Mouse (Mus musculus): Measurements from ENCODE around the gene BC034090. TPM values are rescaled to one million over a fixed set of nuclear protein-coding genes. Genes with fewer than 3 reads are reported as not detected.
"Not testable (repeated sequence)": the region's sequence is repeated elsewhere in the genome, so short reads cannot be mapped to it uniquely, and the experiment has no call there.

BC034090 gene
- polyA plus RNA-seq, 1 experiment: 15.5 TPM

DNA sequence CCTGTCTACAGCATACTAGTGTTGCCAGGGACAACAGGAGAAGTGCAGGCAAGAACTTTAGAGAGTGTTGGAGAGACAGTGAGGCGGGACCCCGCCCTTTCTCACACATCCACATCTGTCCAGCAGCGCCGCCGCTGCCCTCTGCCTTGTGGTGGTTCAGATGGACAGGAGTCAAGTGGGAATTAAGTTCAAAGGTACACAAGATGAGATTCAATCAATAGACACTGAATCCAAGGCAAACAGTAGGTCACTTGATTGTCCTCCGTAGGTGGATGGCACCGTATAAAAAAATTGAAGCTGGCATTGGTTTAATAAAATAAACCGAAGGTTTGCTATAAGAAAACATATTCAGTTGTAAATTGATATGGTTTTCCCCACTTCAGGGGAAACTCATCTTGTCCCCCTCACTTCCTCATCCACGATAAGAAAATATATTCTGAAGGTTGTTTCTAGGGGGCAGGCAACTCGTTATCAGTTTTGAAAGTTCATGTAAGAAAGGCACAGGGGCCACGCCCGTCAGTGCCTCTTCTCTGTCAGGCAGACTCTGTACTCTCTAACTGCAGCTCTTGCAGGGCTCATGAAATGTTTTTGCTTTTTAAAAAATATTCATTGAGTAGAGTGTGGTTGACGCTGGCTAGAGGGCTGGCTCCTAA, 32.3 kb upstream of the BC034090 start:
- 87% methylated on average over 13 of the region's 13 CpGs for whole genome bisulfite sequencing
- Histone ChIP-seq H3K4me3 (replicated peaks; ENCODE audit: insufficient read depth, low read depth, low read length) (no peak overlapping the region), H3K27me3 (ENCODE audit: control insufficient read depth, insufficient read depth, low read length) (no peaks in the 10 kb centered on the region), H3K27ac (ENCODE audit: insufficient read depth, low read length) (no peak overlapping the region), H3K4me1 (ENCODE audit: control insufficient read depth, insufficient read depth, low read length) (no peaks in the 10 kb centered on the region)
- no peak for TF ChIP-seq CTCF (IDR thresholded peaks at IDR 0.05; ENCODE audit: borderline replicate concordance, insufficient read depth, low read depth, low read length)
- no peak for TF ChIP-seq POLR2A (IDR thresholded peaks at IDR 0.05; ENCODE audit: borderline replicate concordance, insufficient read depth, low read length)
- DNase-seq: no peak

DNA sequence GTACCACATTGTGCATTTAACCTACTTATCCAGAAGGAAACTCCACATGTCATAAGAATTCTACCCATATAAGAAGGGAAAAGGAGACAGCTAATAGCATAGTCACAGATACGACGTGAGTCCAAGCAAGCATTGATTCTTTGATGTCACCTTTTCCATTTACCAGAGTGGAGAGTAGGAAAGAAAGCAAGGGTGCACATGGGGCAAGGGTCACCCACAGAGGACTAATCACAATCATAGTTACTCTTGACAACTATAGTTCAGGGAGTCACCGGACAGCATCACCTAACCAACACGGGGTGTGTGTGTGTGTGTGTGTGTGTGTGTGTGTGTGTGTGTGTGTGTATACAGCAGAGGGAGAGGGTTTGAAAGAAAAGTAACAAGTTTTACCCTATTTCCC, 31.5 kb upstream of the BC034090 start:
- WGBS: 89% methylated on average over 4 of the region's 4 CpGs
- H3K27ac ChIP-seq (ENCODE audit: insufficient read depth, low read length): no peak overlapping the region

DNA sequence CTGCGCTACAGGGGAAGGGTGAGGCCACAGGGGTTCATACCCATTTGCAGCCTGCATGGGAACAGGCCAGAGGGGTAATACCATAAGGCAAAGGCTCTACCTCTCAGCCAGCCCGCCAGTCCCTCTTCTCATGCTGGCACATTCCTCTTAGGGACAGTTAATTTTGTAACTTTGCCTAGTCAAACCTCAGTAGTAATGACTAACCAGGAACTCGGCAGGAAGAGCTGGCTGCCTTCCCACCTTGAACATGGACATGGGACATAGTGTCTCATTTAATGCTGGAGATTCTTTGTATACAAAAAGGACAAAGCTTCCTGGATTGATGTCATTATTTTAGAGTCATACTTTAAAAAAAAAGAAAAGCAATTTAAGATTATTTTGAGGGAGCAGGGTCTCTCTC, 30.7 kb upstream of the BC034090 start:
- TF ChIP-seq POLR2A (IDR thresholded peaks at IDR 0.05; ENCODE audit: borderline replicate concordance, insufficient read depth, low read length) (no peak), CTCF (IDR thresholded peaks at IDR 0.05; ENCODE audit: borderline replicate concordance, insufficient read depth, low read depth, low read length) (no peak)
- DNase-seq: peak; percentile 28 to 60
- H3K4me3 ChIP-seq (replicated peaks; ENCODE audit: insufficient read depth, low read depth, low read length): no peak overlapping the region
- no peaks in the 10 kb centered on the region for H3K27me3 ChIP-seq (ENCODE audit: control insufficient read depth, insufficient read depth, low read length)
- H3K4me1 ChIP-seq (ENCODE audit: control insufficient read depth, insufficient read depth, low read length): no peaks in the 10 kb centered on the region; the same call in 1 of the 2 replicates
- H3K27ac ChIP-seq (ENCODE audit: insufficient read depth, low read length): no peak overlapping the region
- 48% methylated on average over 3 of the region's 3 CpGs for WGBS

More for the DNA sequence above, 31.5 kb upstream of the BC034090 start:
- no peak for DNase-seq
- no peaks in the 10 kb centered on the region for H3K27me3 ChIP-seq (ENCODE audit: control insufficient read depth, insufficient read depth, low read length)
- TF ChIP-seq POLR2A (IDR thresholded peaks at IDR 0.05; ENCODE audit: borderline replicate concordance, insufficient read depth, low read length): no peak
- no peak for TF ChIP-seq CTCF (IDR thresholded peaks at IDR 0.05; ENCODE audit: borderline replicate concordance, insufficient read depth, low read depth, low read length)
- H3K4me3 ChIP-seq (replicated peaks; ENCODE audit: insufficient read depth, low read depth, low read length): no peak overlapping the region
- no peaks in the 10 kb centered on the region for H3K4me1 ChIP-seq (ENCODE audit: control insufficient read depth, insufficient read depth, low read length)

DNA sequence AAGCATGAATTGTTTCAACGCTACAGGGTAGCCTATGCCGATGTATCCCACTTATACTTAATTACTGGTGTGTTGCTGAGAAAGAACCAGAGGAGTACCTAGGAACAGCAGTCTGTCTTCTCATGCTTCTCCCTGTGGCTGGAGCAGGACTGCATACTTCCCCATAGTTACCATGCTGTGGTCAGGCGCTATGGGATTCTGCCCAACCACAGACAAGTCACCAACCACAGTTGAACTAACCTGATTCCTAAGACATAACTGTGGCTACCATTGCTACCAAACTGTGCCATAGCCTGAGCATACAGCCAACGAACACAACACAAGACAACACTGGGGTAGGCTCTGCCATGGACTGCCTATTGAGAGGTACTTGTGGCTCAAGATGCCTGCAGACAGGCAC, 28.7 kb upstream of the BC034090 start:
- no peak overlapping the region for H3K4me3 ChIP-seq (replicated peaks; ENCODE audit: insufficient read depth, low read depth, low read length)
- no peak for DNase-seq
- H3K27ac ChIP-seq (ENCODE audit: insufficient read depth, low read length): no peak overlapping the region
- no peaks in the 10 kb centered on the region for H3K27me3 ChIP-seq (ENCODE audit: control insufficient read depth, insufficient read depth, low read length)
- H3K4me1 ChIP-seq (ENCODE audit: control insufficient read depth, insufficient read depth, low read length): no peaks in the 10 kb centered on the region; the same call in 1 of the 2 replicates
- no peak for TF ChIP-seq POLR2A (IDR thresholded peaks at IDR 0.05; ENCODE audit: borderline replicate concordance, insufficient read depth, low read length)
- TF ChIP-seq CTCF (IDR thresholded peaks at IDR 0.05; ENCODE audit: borderline replicate concordance, insufficient read depth, low read depth, low read length): no peak
- WGBS: 88% methylated on average over 4 of the region's 4 CpGs

DNA sequence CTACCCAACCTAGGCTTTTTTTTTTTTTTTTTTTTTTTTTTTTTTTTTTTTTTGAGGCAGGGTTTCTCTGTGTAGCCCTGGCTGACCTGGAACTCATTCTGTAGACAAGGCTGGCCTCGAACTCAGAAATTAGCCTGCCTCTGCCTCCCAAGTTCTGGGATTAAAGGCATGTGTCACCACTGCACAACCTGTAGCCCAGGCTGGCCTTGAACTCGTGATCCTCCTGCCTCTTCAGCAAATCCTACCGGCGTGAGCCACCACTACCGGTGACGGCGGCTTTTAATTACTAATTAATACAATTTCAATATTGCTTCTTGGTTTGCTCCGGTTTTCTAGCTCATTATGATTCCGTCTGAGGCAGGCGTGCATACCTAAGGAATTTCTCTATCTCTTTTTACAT, 18.3 kb upstream of the BC034090 start:
- 94% methylated on average over 10 of the region's 10 CpGs for WGBS
- not testable (repeated sequence) for H3K27me3 ChIP-seq (ENCODE audit: control insufficient read depth, insufficient read depth, low read length); H3K4me3 ChIP-seq (replicated peaks; ENCODE audit: insufficient read depth, low read depth, low read length); DNase-seq; H3K4me1 ChIP-seq (ENCODE audit: control insufficient read depth, insufficient read depth, low read length); H3K27ac ChIP-seq (ENCODE audit: insufficient read depth, low read length)

DNA sequence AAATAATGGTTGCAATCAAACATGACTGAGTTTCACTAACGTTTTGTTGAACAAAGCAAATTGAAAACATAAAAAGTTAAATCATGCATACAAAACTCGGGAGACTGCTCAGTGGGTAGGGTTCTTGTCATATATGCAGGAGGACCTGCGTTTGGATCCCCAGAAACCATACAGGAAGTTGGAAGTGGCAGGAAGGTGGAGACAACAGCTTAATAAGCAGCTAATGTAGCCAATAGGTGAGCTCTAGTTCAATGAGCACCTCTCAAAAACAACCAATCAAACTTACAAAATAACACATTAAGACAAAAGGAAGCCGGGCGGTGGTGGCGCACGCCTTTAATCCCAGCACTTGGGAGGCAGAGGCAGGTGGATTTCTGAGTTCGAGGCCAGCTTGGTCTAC, 10.1 kb upstream of the BC034090 start:
- H3K4me1 ChIP-seq (ENCODE audit: control insufficient read depth, insufficient read depth, low read length): no peaks in the 10 kb centered on the region; the same call in 1 of the 2 replicates
- no peak overlapping the region for H3K27ac ChIP-seq (ENCODE audit: insufficient read depth, low read length)
- TF ChIP-seq POLR2A (IDR thresholded peaks at IDR 0.05; ENCODE audit: borderline replicate concordance, insufficient read depth, low read length) (no peak), CTCF (IDR thresholded peaks at IDR 0.05; ENCODE audit: borderline replicate concordance, insufficient read depth, low read depth, low read length) (no peak)
- DNase-seq: no peak
- 85% methylated on average over 8 of the region's 8 CpGs for WGBS
- no peaks in the 10 kb centered on the region for H3K27me3 ChIP-seq (ENCODE audit: control insufficient read depth, insufficient read depth, low read length)
- H3K4me3 ChIP-seq (replicated peaks; ENCODE audit: insufficient read depth, low read depth, low read length): no peak overlapping the region

DNA sequence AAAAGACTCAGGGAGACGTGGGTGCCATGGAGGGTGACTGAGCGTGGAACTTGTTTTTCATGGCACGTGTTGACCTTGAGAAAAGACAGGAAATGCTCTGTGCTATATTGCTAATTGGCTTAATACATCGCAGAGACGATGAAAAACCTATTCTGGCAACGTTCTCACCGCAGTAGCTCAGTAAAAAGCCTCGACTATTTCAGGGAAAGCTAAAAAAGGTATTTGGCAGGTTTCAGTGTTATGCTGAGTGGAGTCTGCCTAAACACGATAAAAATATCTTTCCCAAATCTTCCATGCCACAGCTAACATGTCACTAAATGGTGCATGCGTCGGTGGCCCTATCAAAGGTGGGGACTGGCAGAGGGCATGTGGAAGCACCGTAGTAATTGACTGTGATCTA, 8.9 kb upstream of the BC034090 start:
- Histone ChIP-seq H3K4me3 (replicated peaks; ENCODE audit: insufficient read depth, low read depth, low read length) (no peak overlapping the region), H3K27ac (ENCODE audit: insufficient read depth, low read length) (no peak overlapping the region), H3K27me3 (ENCODE audit: control insufficient read depth, insufficient read depth, low read length) (no peaks in the 10 kb centered on the region), H3K4me1 (ENCODE audit: control insufficient read depth, insufficient read depth, low read length) (no peaks in the 10 kb centered on the region; the same call in 1 of the 2 replicates)
- TF ChIP-seq CTCF (IDR thresholded peaks at IDR 0.05; ENCODE audit: borderline replicate concordance, insufficient read depth, low read depth, low read length) (no peak), POLR2A (IDR thresholded peaks at IDR 0.05; ENCODE audit: borderline replicate concordance, insufficient read depth, low read length) (no peak)
- 61% methylated on average over 12 of the region's 12 CpGs for WGBS
- no peak for DNase-seq

DNA sequence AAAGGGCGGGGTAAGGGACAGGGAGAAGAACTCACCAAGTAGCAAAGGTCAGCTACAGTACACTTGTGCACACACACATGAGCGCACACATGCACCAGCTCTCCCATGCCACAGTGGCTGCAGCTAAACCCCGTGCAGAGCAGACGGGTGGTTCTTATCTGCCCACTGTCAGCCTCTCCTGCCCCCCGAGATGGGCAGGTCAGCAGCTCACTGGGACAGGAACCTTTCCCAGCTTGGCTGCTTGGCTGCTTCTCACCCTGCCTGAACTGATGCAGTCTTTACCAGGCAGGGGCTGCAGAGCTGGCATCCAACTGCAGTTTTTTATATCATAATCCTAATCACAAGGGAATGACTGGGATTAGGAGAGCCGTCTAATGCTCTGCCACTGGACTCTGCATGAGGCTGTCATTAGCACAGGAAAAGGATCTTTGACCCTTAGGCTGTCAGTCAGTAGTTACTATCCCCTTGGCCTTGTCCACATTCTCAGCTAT, 8.4 kb upstream of the BC034090 start:
- TF ChIP-seq POLR2A (IDR thresholded peaks at IDR 0.05; ENCODE audit: borderline replicate concordance, insufficient read depth, low read length) (no peak), CTCF (IDR thresholded peaks at IDR 0.05; ENCODE audit: borderline replicate concordance, insufficient read depth, low read depth, low read length) (no peak)
- no peak for DNase-seq
- H3K27ac ChIP-seq (ENCODE audit: insufficient read depth, low read length): no peak overlapping the region
- no peaks in the 10 kb centered on the region; the same call in 1 of the 2 replicates for H3K4me1 ChIP-seq (ENCODE audit: control insufficient read depth, insufficient read depth, low read length)
- H3K4me3 ChIP-seq (replicated peaks; ENCODE audit: insufficient read depth, low read depth, low read length): no peak overlapping the region
- whole genome bisulfite sequencing: 61% methylated on average over 6 of the region's 6 CpGs
- no peaks in the 10 kb centered on the region for H3K27me3 ChIP-seq (ENCODE audit: control insufficient read depth, insufficient read depth, low read length)
